Mouse (Mus musculus): ENCODE measurements around the gene Supt20. TPM values are rescaled to one million over a fixed set of nuclear protein-coding genes. Genes with fewer than 3 reads are reported as not detected.
A peak's percentile ranks its signal among the peaks of the same experiment; 100 is the strongest.
"Not testable (repeated sequence)": the region's sequence is repeated elsewhere in the genome, so short reads cannot be mapped to it uniquely, and the experiment has no call there.

Supt20 gene
- total and polyA plus RNA-seq, 3 experiments = 34.1 to 69.5 (median 38.6) TPM

DNA sequence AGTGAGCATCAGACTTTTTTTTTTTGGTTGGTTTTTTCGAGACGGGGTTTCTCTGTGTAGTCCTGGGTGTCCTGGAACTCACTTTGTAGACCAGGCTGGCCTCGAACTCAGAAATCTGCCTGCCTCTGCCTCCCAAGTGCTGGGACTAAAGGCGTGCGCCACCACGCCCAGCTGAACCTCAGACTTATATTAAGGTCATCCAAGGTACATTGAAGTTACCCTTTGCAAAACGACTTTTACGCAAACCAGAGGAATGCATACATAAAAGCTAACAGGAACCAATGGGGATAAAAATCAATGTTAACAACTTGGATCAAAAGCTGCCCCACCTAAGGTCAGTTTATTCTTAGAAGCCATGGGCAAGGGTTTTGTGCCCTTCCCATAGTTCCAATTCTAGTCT lies 11.5 kb downstream of the Supt20 start:
- in situ Hi-C loops (cut with MboI; ENCODE audit: low pct_ligation_motif_present, low pct_unique_long_range_greater_than_20kb, low sequenced_read_pairs); H3K27me3 ChIP-seq (replicated peaks); H3K9ac ChIP-seq (ENCODE audit: insufficient read depth, low read depth); H3K9me3 ChIP-seq (replicated peaks; ENCODE audit: low read length); H3K27ac ChIP-seq (ENCODE audit: insufficient read depth, low read depth); H3K4me3 ChIP-seq (replicated peaks in 1 of 3; ENCODE audit: low read depth in 2 of 3, low read length in 2 of 3, poor library complexity in 1 of 3); dilution Hi-C loops (cut with MboI; ENCODE audit: extremely low pct_ligation_motif_present, extremely low pct_unique_long_range_greater_than_20kb, low sequenced_read_pairs); H3K4me2 ChIP-seq (ENCODE audit: insufficient read depth, low read depth, poor library complexity, severe bottlenecking); DNase-seq (ENCODE audit: extremely low read depth); H3K79me2 ChIP-seq (replicated peaks; ENCODE audit: control insufficient read depth, extremely low read depth, insufficient read depth, poor library complexity, severe bottlenecking): not testable (repeated sequence)
- Histone ChIP-seq H3K4me1 (ENCODE audit: control insufficient read depth in 1 of 2, insufficient read depth in 2 of 2) (peaks cover under 1 to 12% of the 10 kb centered on the region in 2 experiments; a peak in 3 of 4 replicates), H3K36me3 (replicated peaks in 1 of 2; ENCODE audit: control insufficient read depth in 1 of 2, insufficient read depth in 1 of 2, low read length in 1 of 2) (peaks cover 57 to 81% of the 10 kb centered on the region in 2 experiments)

DNA sequence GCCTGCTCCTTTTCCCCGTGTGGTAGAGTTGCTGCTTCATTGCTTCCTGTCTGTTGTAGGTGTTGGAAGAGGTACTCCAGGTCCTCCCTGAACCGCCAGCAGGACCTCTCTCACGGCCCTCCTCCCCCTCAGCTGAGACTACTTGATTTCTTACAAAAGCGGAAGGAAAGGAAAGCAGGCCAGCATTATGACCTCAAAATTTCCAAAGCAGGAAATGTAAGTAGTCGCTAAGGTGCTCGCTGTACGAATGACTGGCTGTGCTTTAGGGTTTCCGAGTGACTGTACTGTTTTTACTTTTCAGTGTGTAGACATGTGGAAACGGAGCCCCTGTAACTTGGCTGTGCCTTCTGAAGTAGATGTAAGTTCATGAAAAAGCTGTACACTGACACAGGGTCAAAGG lies 16.4 kb downstream of the Supt20 start:
- Histone ChIP-seq H3K4me3 (replicated peaks in 1 of 3; ENCODE audit: low read depth in 2 of 3, low read length in 2 of 3, poor library complexity in 1 of 3) (no peak overlapping the region), H3K9me3 (replicated peaks; ENCODE audit: low read length) (no peaks in the 10 kb centered on the region), H3K9ac (ENCODE audit: insufficient read depth, low read depth) (0 out of 2 replicates have a peak overlapping the region, but pooled peaks have one; percentile 7), H3K79me2 (replicated peaks; ENCODE audit: control insufficient read depth, extremely low read depth, insufficient read depth, poor library complexity, severe bottlenecking) (0 out of 2 replicates have a peak, but pooled peaks cover 12% of the 10 kb centered on the region), H3K27me3 (replicated peaks) (no peaks in the 10 kb centered on the region), H3K36me3 (replicated peaks in 1 of 2; ENCODE audit: control insufficient read depth in 1 of 2, insufficient read depth in 1 of 2, low read length in 1 of 2) (peaks cover 59 to 86% of the 10 kb centered on the region in 2 experiments), H3K4me2 (ENCODE audit: insufficient read depth, low read depth, poor library complexity, severe bottlenecking) (peak overlapping the region; percentile 47), H3K4me1 (ENCODE audit: control insufficient read depth in 1 of 2, insufficient read depth in 2 of 2) (peaks cover 3 to 22% of the 10 kb centered on the region in 2 experiments; a peak in 3 of 4 replicates), H3K27ac (ENCODE audit: insufficient read depth, low read depth) (peak overlapping the region; percentile 77)
- dilution Hi-C loops (cut with MboI; ENCODE audit: extremely low pct_ligation_motif_present, extremely low pct_unique_long_range_greater_than_20kb, low sequenced_read_pairs) = no loop called here
- in situ Hi-C loops (cut with MboI; ENCODE audit: low pct_ligation_motif_present, low pct_unique_long_range_greater_than_20kb, low sequenced_read_pairs) = no loop called here
- DNase-seq (ENCODE audit: extremely low read depth) = peak; percentile 89
- no peak for TF ChIP-seq RAD21 (IDR thresholded peaks at IDR 0.05; ENCODE audit: low read depth, low read length)
- peak; percentile 73 for TF ChIP-seq IRF4 (IDR thresholded peaks at IDR 0.05; ENCODE audit: low read depth, low read length)
- peak; percentile 40; the same call in 1 of the 2 replicates for TF ChIP-seq CHD2 (IDR thresholded peaks at IDR 0.05; ENCODE audit: low read length)
- TF ChIP-seq SMC3 (IDR thresholded peaks at IDR 0.05; ENCODE audit: low read depth, low read length) = no peak
- TF ChIP-seq BHLHE40 (IDR thresholded peaks at IDR 0.05; ENCODE audit: low read depth, low read length) = peak; percentile 59
- no peak for TF ChIP-seq USF1 (IDR thresholded peaks at IDR 0.05; ENCODE audit: low read depth, low read length)
- no peak for TF ChIP-seq ZC3H11A (IDR thresholded peaks at IDR 0.05; ENCODE audit: low read depth, low read length)
- peak; percentile 49 for TF ChIP-seq MEF2A (IDR thresholded peaks at IDR 0.05; ENCODE audit: borderline replicate concordance, low read depth, low read length)
- TF ChIP-seq KAT2A (IDR thresholded peaks at IDR 0.05; ENCODE audit: insufficient replicate concordance, low read length) = no peak
- TF ChIP-seq PAX5 (IDR thresholded peaks at IDR 0.05; ENCODE audit: low read length) = no peak
- peak; percentile 76; the same call in 1 of the 2 replicates for TF ChIP-seq MXI1 (IDR thresholded peaks at IDR 0.05; ENCODE audit: low read depth, low read length)
- TF ChIP-seq ZNF384 (IDR thresholded peaks at IDR 0.05; ENCODE audit: low read depth, low read length) = no peak
- TF ChIP-seq USF2 (conservative IDR thresholded peaks at IDR 0.05; ENCODE audit: low read depth, low read length) = no peak
- TF ChIP-seq MAZ (IDR thresholded peaks at IDR 0.05; ENCODE audit: low read depth, low read length) = no peak
- peak; percentile 79 for TF ChIP-seq EP300 (IDR thresholded peaks at IDR 0.05; ENCODE audit: low read length)
- peak; percentile 93 for TF ChIP-seq SIN3A (IDR thresholded peaks at IDR 0.05; ENCODE audit: low read length)
- no peak for TF ChIP-seq ZMIZ1 (IDR thresholded peaks at IDR 0.05; ENCODE audit: low read depth, low read length)
- no peak for TF ChIP-seq POLR2AphosphoS2 (IDR thresholded peaks at IDR 0.05; ENCODE audit: low read depth, low read length)
- TF ChIP-seq RCOR1 (conservative IDR thresholded peaks at IDR 0.05; ENCODE audit: low read depth, low read length) = no peak
- TF ChIP-seq NRF1 (IDR thresholded peaks at IDR 0.05; ENCODE audit: low read depth, low read length) = no peak
- TF ChIP-seq POLR2A (IDR thresholded peaks at IDR 0.05; ENCODE audit: low read depth, low read length) = no peak; the same call in 1 of the 2 replicates
- no peak for TF ChIP-seq CHD1 (IDR thresholded peaks at IDR 0.05; ENCODE audit: low read depth, low read length)
- no peak for TF ChIP-seq HCFC1 (IDR thresholded peaks at IDR 0.05; ENCODE audit: low read depth, low read length)
- no peak for TF ChIP-seq UBTF (IDR thresholded peaks at IDR 0.05; ENCODE audit: low read depth, low read length)
- peak; percentile 56; the same call in 1 of the 2 replicates for TF ChIP-seq MYC (IDR thresholded peaks at IDR 0.05; ENCODE audit: low read depth, low read length)
- no peak for TF ChIP-seq E2F4 (IDR thresholded peaks at IDR 0.05; ENCODE audit: insufficient replicate concordance, low read depth, low read length)
- TF ChIP-seq MAX (IDR thresholded peaks at IDR 0.05; ENCODE audit: low read length) = peak; percentile 9; the same call in 1 of the 2 replicates
- no peak for TF ChIP-seq TBP (conservative IDR thresholded peaks at IDR 0.05; ENCODE audit: low read depth, low read length)
- no peak; the same call in 1 of the 2 replicates for TF ChIP-seq TCF12 (IDR thresholded peaks at IDR 0.05; ENCODE audit: low read depth, low read length)
- peak; percentile 70 for TF ChIP-seq ELF1 (IDR thresholded peaks at IDR 0.05; ENCODE audit: low read depth, low read length)
- no peak for TF ChIP-seq GABPA (IDR thresholded peaks at IDR 0.05; ENCODE audit: insufficient replicate concordance, low read depth, low read length)
- peak; percentile 94 for TF ChIP-seq JUN (IDR thresholded peaks at IDR 0.05; ENCODE audit: insufficient read depth, low read depth, low read length)
- no peak for TF ChIP-seq CTCF (conservative IDR thresholded peaks at IDR 0.05 in 1 of 2, IDR thresholded peaks at IDR 0.05 in 1 of 2; ENCODE audit: low read depth in 2 of 2, low read length in 2 of 2)
- no peak for TF ChIP-seq ZKSCAN1 (IDR thresholded peaks at IDR 0.05; ENCODE audit: borderline replicate concordance, low read depth, low read length)
